Mouse (Mus musculus): Measurements from ENCODE around the gene Gm26661. TPM values are rescaled to one million over a fixed set of nuclear protein-coding genes. Genes with fewer than 3 reads are reported as not detected.
A peak's percentile ranks its signal among the peaks of the same experiment; 100 is the strongest.

Gm26661 gene
- polyA plus RNA-seq, 1 experiment from 2014 or later: not detected

- no peaks in the 10 kb centered on the region for H3K36me3 ChIP-seq (ENCODE audit: control insufficient read depth, insufficient read depth)
- H3K27me3 ChIP-seq (replicated peaks; ENCODE audit: control insufficient read depth, insufficient read depth, low read length): no peaks in the 10 kb centered on the region
- peak overlapping the region; percentile 75 for H3K27ac ChIP-seq (ENCODE audit: low read depth, low read length)
- H3K4me3 ChIP-seq (ENCODE audit: low read depth, low read length): peak overlapping the region; percentile 64
- H3K4me1 ChIP-seq (replicated peaks; ENCODE audit: control insufficient read depth, insufficient read depth, low read length): 0 out of 2 replicates have a peak, but pooled peaks cover 13% of the 10 kb centered on the region
- WGBS: under 1% methylated on average over 36 of the region's 36 CpGs
- peak overlapping the region; percentile 68 for H3K9ac ChIP-seq (ENCODE audit: low read depth, low read length)
- H3K4me2 ChIP-seq (replicated peaks; ENCODE audit: low read depth): peak overlapping the region; percentile 95
- ATAC-seq: peak; percentile 24; the same call in 1 of the 2 replicates
- no peak for TF ChIP-seq CTCF (IDR thresholded peaks at IDR 0.05; ENCODE audit: low read depth)
- H3K9me3 ChIP-seq (ENCODE audit: control insufficient read depth): no peaks in the 10 kb centered on the region
Measured at GRCm38 (mm10) chr14:7818463-7819121, 27.2 kb downstream of the Gm26661 start.

GRCm38 (mm10) chr14:7819446-7819845 is 28.1 kb downstream of the Gm26661 start:
- WGBS: 35% methylated on average over 5 of the region's 5 CpGs
- Histone ChIP-seq H3K4me2 (replicated peaks; ENCODE audit: low read depth) (peak overlapping the region; percentile 95), H3K9me3 (ENCODE audit: control insufficient read depth) (no peaks in the 10 kb centered on the region), H3K27me3 (replicated peaks; ENCODE audit: control insufficient read depth, insufficient read depth, low read length) (no peaks in the 10 kb centered on the region), H3K27ac (ENCODE audit: low read depth, low read length) (peak overlapping the region; percentile 75; the same call in 1 of the 2 replicates), H3K36me3 (ENCODE audit: control insufficient read depth, insufficient read depth) (no peaks in the 10 kb centered on the region), H3K4me3 (ENCODE audit: low read depth, low read length) (peak overlapping the region; percentile 64), H3K4me1 (replicated peaks; ENCODE audit: control insufficient read depth, insufficient read depth, low read length) (0 out of 2 replicates have a peak, but pooled peaks cover 18% of the 10 kb centered on the region), H3K9ac (ENCODE audit: low read depth, low read length) (peak overlapping the region; percentile 68)
- peak; percentile 66 for ATAC-seq
- TF ChIP-seq CTCF (IDR thresholded peaks at IDR 0.05; ENCODE audit: low read depth): peak; percentile 20; the same call in 1 of the 2 replicates

GRCm38 (mm10) chr14:7821341-7821740 is 30.0 kb downstream of the Gm26661 start:
- Histone ChIP-seq H3K27ac (ENCODE audit: low read depth, low read length) (no peak overlapping the region), H3K36me3 (ENCODE audit: control insufficient read depth, insufficient read depth) (no peaks in the 10 kb centered on the region), H3K4me3 (ENCODE audit: low read depth, low read length) (no peak overlapping the region), H3K27me3 (replicated peaks; ENCODE audit: control insufficient read depth, insufficient read depth, low read length) (no peaks in the 10 kb centered on the region), H3K4me2 (replicated peaks; ENCODE audit: low read depth) (peak overlapping the region; percentile 95), H3K9me3 (ENCODE audit: control insufficient read depth) (no peaks in the 10 kb centered on the region), H3K4me1 (replicated peaks; ENCODE audit: control insufficient read depth, insufficient read depth, low read length) (peaks cover 21% of the 10 kb centered on the region; the same call in 1 of the 2 replicates), H3K9ac (ENCODE audit: low read depth, low read length) (no peak overlapping the region)
- ATAC-seq: no peak
- 53% methylated on average over 8 of the region's 8 CpGs for WGBS
- no peak for TF ChIP-seq CTCF (IDR thresholded peaks at IDR 0.05; ENCODE audit: low read depth)

- H3K9me3 ChIP-seq (ENCODE audit: control insufficient read depth): no peaks in the 10 kb centered on the region
- no peak overlapping the region for H3K9ac ChIP-seq (ENCODE audit: low read depth, low read length)
- peaks cover 27% of the 10 kb centered on the region; the same call in 1 of the 2 replicates for H3K4me1 ChIP-seq (replicated peaks; ENCODE audit: control insufficient read depth, insufficient read depth, low read length)
- TF ChIP-seq CTCF (IDR thresholded peaks at IDR 0.05; ENCODE audit: low read depth): no peak
- H3K4me3 ChIP-seq (ENCODE audit: low read depth, low read length): no peak overlapping the region
- H3K27ac ChIP-seq (ENCODE audit: low read depth, low read length): no peak overlapping the region
- WGBS: 49% methylated on average over 7 of the region's 7 CpGs
- no peaks in the 10 kb centered on the region for H3K36me3 ChIP-seq (ENCODE audit: control insufficient read depth, insufficient read depth)
- H3K27me3 ChIP-seq (replicated peaks; ENCODE audit: control insufficient read depth, insufficient read depth, low read length): no peaks in the 10 kb centered on the region
- H3K4me2 ChIP-seq (replicated peaks; ENCODE audit: low read depth): 0 out of 2 replicates have a peak overlapping the region, but pooled peaks have one; percentile 2
- no peak for ATAC-seq
Measured at GRCm38 (mm10) chr14:7822693-7823092, 31.3 kb downstream of the Gm26661 start.

GRCm38 (mm10) chr14:7824651-7825268 is 33.4 kb downstream of the Gm26661 start:
- no peak for TF ChIP-seq CTCF (IDR thresholded peaks at IDR 0.05; ENCODE audit: low read depth)
- Histone ChIP-seq H3K4me3 (ENCODE audit: low read depth, low read length) (no peak overlapping the region), H3K36me3 (ENCODE audit: control insufficient read depth, insufficient read depth) (no peaks in the 10 kb centered on the region), H3K4me2 (replicated peaks; ENCODE audit: low read depth) (peak overlapping the region; percentile 7; the same call in 1 of the 2 replicates), H3K9ac (ENCODE audit: low read depth, low read length) (no peak overlapping the region), H3K27me3 (replicated peaks; ENCODE audit: control insufficient read depth, insufficient read depth, low read length) (no peaks in the 10 kb centered on the region), H3K27ac (ENCODE audit: low read depth, low read length) (peak overlapping the region; percentile 95), H3K4me1 (replicated peaks; ENCODE audit: control insufficient read depth, insufficient read depth, low read length) (peaks cover 30% of the 10 kb centered on the region; the same call in 1 of the 2 replicates), H3K9me3 (ENCODE audit: control insufficient read depth) (no peaks in the 10 kb centered on the region)
- ATAC-seq: peak; percentile 81
- 29% methylated on average over 8 of the region's 8 CpGs for WGBS

GRCm38 (mm10) chr14:7826151-7826937 is 35.0 kb downstream of the Gm26661 start:
- peak; percentile 79 for ATAC-seq
- Histone ChIP-seq H3K9ac (ENCODE audit: low read depth, low read length) (peak overlapping the region; percentile 22; the same call in 1 of the 2 replicates), H3K27me3 (replicated peaks; ENCODE audit: control insufficient read depth, insufficient read depth, low read length) (no peaks in the 10 kb centered on the region), H3K36me3 (ENCODE audit: control insufficient read depth, insufficient read depth) (no peaks in the 10 kb centered on the region), H3K27ac (ENCODE audit: low read depth, low read length) (peak overlapping the region; percentile 95), H3K4me3 (ENCODE audit: low read depth, low read length) (no peak overlapping the region), H3K4me2 (replicated peaks; ENCODE audit: low read depth) (peak overlapping the region; percentile 41), H3K4me1 (replicated peaks; ENCODE audit: control insufficient read depth, insufficient read depth, low read length) (peaks cover 24% of the 10 kb centered on the region; the same call in 1 of the 2 replicates), H3K9me3 (ENCODE audit: control insufficient read depth) (no peaks in the 10 kb centered on the region)
- no peak for TF ChIP-seq CTCF (IDR thresholded peaks at IDR 0.05; ENCODE audit: low read depth)
- WGBS: 34% methylated on average over 10 of the region's 10 CpGs
